In the genomic region with DNA sequence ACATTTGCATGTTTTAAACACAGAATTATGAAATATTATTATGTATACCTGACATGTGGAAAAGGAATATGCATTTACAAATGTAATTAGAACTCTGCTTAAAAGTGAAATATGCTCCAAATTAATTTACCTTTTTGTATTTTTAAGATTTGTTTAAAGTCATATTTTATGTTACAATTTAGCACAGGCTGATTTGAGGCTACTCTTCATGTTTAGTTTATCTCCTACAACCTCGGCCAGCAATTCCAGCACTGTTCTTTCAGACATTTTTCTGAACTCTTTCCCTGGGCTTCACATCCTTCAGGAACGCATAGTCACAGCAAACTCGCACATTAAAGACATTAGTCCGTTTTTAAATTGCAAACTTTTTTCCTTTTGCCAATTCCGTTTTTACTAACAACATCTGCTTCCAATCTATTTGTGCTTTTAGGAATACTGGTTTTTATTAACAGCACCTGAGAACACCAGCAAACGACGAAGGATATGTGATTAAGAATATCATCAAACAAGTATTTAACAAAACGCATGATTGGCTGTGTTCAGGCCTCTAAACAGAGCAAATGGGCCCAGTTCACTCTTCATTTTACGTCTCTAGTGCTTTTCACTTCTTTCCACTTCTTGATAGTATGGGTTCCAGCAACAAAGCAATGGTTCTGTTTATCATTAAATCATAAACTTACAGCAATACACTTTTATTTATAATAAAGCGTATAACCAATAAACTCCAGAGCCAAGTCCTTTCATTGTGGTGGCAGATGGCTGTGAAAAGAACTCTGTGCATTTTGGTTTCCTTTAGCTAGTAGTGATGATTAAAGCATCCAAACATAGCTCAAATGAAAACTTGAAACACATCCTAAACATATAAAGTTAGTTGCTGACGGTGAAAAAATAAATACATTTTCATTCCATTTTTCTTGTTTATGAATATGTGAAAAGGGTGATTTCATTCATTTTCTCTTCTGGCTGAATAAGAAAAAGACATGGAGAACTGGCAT, we compare ENCODE assay signal across 15 mouse cellular contexts.
DNase-seq lines count a peak whose midpoint lies in the region; ATAC-seq lines count a peak whose summit lies in the region.
"Had no signal": no experiment of that assay in that cellular context is flagged by ENCODE, and none has a peak within 500 bp of the region (broad histone marks: within the 10 kb centered on the region; RNA-seq: fewer than 3 reads in every experiment).

No protein-coding gene starts in this region.

- H3K4me2 ChIP-seq in hindbrain, embryonic 11.5 days (replicated peaks; ENCODE audit: low read depth, low read length): no peak overlapping the region
- H3K4me2 ChIP-seq in hindbrain, embryonic 12.5 days (replicated peaks): no peak overlapping the region
- no peak overlapping the region for H3K4me2 ChIP-seq in midbrain, embryonic 14.5 days (ENCODE audit: low read length)
- no peak overlapping the region for H3K4me2 ChIP-seq in midbrain, embryonic 16.5 days (ENCODE audit: low read length)
- no peak overlapping the region for H3K4me2 ChIP-seq in limb, embryonic 11.5 days (ENCODE audit: low read depth, severe bottlenecking)
- H3K4me2 ChIP-seq: hindbrain, embryonic 13.5 days; liver, embryonic 12.5 days; lung, embryonic 15.5 days had no signal

- peak; percentile 59 for DNase-seq in hindbrain, embryonic 11.5 days (ENCODE audit: low spot score)
- DNase-seq in midbrain, embryonic 14.5 days: peak; percentile 64
- no peak for DNase-seq in limb, embryonic 11.5 days (ENCODE audit: low spot score)
- no peak for DNase-seq in gastrocnemius, postnatal 25 days
- no peak for DNase-seq in natural killer cell, adult 2 months (ENCODE audit: low spot score in 2 of 2)
- DNase-seq: adrenal gland, postnatal 25 days; cerebellum, adult 2 months; gastrocnemius, adult 2 months had no signal

- 5% methylated on average over 11 of the region's 11 CpGs for WGBS in hindbrain, embryonic 11.5 days
- WGBS in hindbrain, embryonic 12.5 days: 7% methylated on average over 11 of the region's 11 CpGs
- WGBS in midbrain, embryonic 14.5 days: 6% methylated on average over 11 of the region's 11 CpGs
- WGBS in midbrain, embryonic 16.5 days: 5% methylated on average over 11 of the region's 11 CpGs
- 2% methylated on average over 11 of the region's 11 CpGs for WGBS in limb, embryonic 11.5 days

- H3K4me3 ChIP-seq in hindbrain, embryonic 11.5 days (ENCODE audit: low read depth, low read length): no peak overlapping the region
- no peak overlapping the region for H3K4me3 ChIP-seq in hindbrain, embryonic 12.5 days
- no peak overlapping the region for H3K4me3 ChIP-seq in midbrain, embryonic 14.5 days (replicated peaks; ENCODE audit: low read depth, low read length)
- no peak overlapping the region for H3K4me3 ChIP-seq in midbrain, embryonic 16.5 days (ENCODE audit: low read depth, low read length)
- H3K4me3 ChIP-seq in limb, embryonic 11.5 days (ENCODE audit: low read depth, low read length): no peak overlapping the region
- H3K4me3 ChIP-seq: gastrocnemius, adult 2 months; hindbrain, embryonic 13.5 days; liver, embryonic 12.5 days; lung, embryonic 15.5 days had no signal

- H3K36me3 ChIP-seq in hindbrain, embryonic 11.5 days (ENCODE audit: control insufficient read depth, insufficient read depth, low read length): no peaks in the 10 kb centered on the region
- no peaks in the 10 kb centered on the region for H3K36me3 ChIP-seq in hindbrain, embryonic 12.5 days
- no peaks in the 10 kb centered on the region for H3K36me3 ChIP-seq in midbrain, embryonic 14.5 days (ENCODE audit: control insufficient read depth, insufficient read depth, low read length)
- no peaks in the 10 kb centered on the region for H3K36me3 ChIP-seq in midbrain, embryonic 16.5 days (ENCODE audit: control insufficient read depth, insufficient read depth, low read length)
- H3K36me3 ChIP-seq in limb, embryonic 11.5 days (ENCODE audit: control insufficient read depth, insufficient read depth, low read length): no peaks in the 10 kb centered on the region
- H3K36me3 ChIP-seq: hindbrain, embryonic 13.5 days; liver, embryonic 12.5 days; lung, embryonic 15.5 days had no signal

- no peak overlapping the region for H3K27ac ChIP-seq in hindbrain, embryonic 11.5 days (ENCODE audit: low read depth, low read length)
- H3K27ac ChIP-seq in hindbrain, embryonic 12.5 days: no peak overlapping the region
- H3K27ac ChIP-seq in midbrain, embryonic 14.5 days (replicated peaks; ENCODE audit: low read depth, low read length): no peak overlapping the region
- H3K27ac ChIP-seq in midbrain, embryonic 16.5 days (ENCODE audit: low read length): no peak overlapping the region
- peak overlapping the region; percentile 80 for H3K27ac ChIP-seq in limb, embryonic 11.5 days (replicated peaks; ENCODE audit: low read depth, low read length)
- H3K27ac ChIP-seq: gastrocnemius, adult 2 months; hindbrain, embryonic 13.5 days; liver, embryonic 12.5 days; lung, embryonic 15.5 days had no signal

- H3K9me3 ChIP-seq in hindbrain, embryonic 11.5 days (ENCODE audit: control insufficient read depth, low read length): no peaks in the 10 kb centered on the region
- H3K9me3 ChIP-seq in hindbrain, embryonic 12.5 days (replicated peaks): no peaks in the 10 kb centered on the region
- H3K9me3 ChIP-seq in midbrain, embryonic 14.5 days (ENCODE audit: control insufficient read depth, low read length): no peaks in the 10 kb centered on the region
- no peaks in the 10 kb centered on the region for H3K9me3 ChIP-seq in midbrain, embryonic 16.5 days (replicated peaks; ENCODE audit: control insufficient read depth, low read length, poor library complexity, severe bottlenecking)
- no peaks in the 10 kb centered on the region for H3K9me3 ChIP-seq in limb, embryonic 11.5 days (ENCODE audit: control insufficient read depth, low read length)
- H3K9me3 ChIP-seq: hindbrain, embryonic 13.5 days; liver, embryonic 12.5 days; lung, embryonic 15.5 days had no signal

- no peak for ATAC-seq in hindbrain, embryonic 11.5 days (ENCODE audit: low FRiP score)
- no peak for ATAC-seq in hindbrain, embryonic 12.5 days (ENCODE audit: low FRiP score)
- ATAC-seq in midbrain, embryonic 14.5 days (ENCODE audit: low FRiP score, low TSS enrichment): no peak
- no peak for ATAC-seq in midbrain, embryonic 16.5 days
- ATAC-seq in limb, embryonic 11.5 days (ENCODE audit: insufficient number of reproducible peaks, low FRiP score, low TSS enrichment, low read depth): no peak
- ATAC-seq: forebrain, embryonic 16.5 days; intestine, postnatal 0 days; liver, embryonic 12.5 days had no signal

- H3K4me1 ChIP-seq in hindbrain, embryonic 11.5 days (replicated peaks; ENCODE audit: control insufficient read depth, insufficient read depth, low read length): no peaks in the 10 kb centered on the region
- H3K4me1 ChIP-seq in hindbrain, embryonic 12.5 days: no peaks in the 10 kb centered on the region
- no peaks in the 10 kb centered on the region for H3K4me1 ChIP-seq in midbrain, embryonic 14.5 days (ENCODE audit: control insufficient read depth, insufficient read depth, low read length)
- H3K4me1 ChIP-seq in midbrain, embryonic 16.5 days (ENCODE audit: control insufficient read depth, insufficient read depth, low read length): no peaks in the 10 kb centered on the region
- H3K4me1 ChIP-seq in limb, embryonic 11.5 days (ENCODE audit: control insufficient read depth, insufficient read depth, low read length): peaks cover 21% of the 10 kb centered on the region
- H3K4me1 ChIP-seq: hindbrain, embryonic 13.5 days had no signal

- H3K27me3 ChIP-seq in hindbrain, embryonic 11.5 days (ENCODE audit: control insufficient read depth, insufficient read depth, low read length): peaks cover 56% of the 10 kb centered on the region
- peaks cover 67% of the 10 kb centered on the region for H3K27me3 ChIP-seq in hindbrain, embryonic 12.5 days
- H3K27me3 ChIP-seq in midbrain, embryonic 14.5 days (ENCODE audit: control insufficient read depth, insufficient read depth, low read length): peaks cover 81% of the 10 kb centered on the region
- peaks cover 65% of the 10 kb centered on the region for H3K27me3 ChIP-seq in midbrain, embryonic 16.5 days (ENCODE audit: control insufficient read depth, insufficient read depth, low read depth, low read length)
- H3K27me3 ChIP-seq in limb, embryonic 11.5 days (ENCODE audit: control insufficient read depth, insufficient read depth, low read length): no peaks in the 10 kb centered on the region

- H3K9ac ChIP-seq in hindbrain, embryonic 11.5 days (ENCODE audit: low read depth, low read length): no peak overlapping the region
- H3K9ac ChIP-seq in hindbrain, embryonic 12.5 days: no peak overlapping the region
- H3K9ac ChIP-seq in midbrain, embryonic 14.5 days (replicated peaks; ENCODE audit: low read length): no peak overlapping the region
- no peak overlapping the region for H3K9ac ChIP-seq in midbrain, embryonic 16.5 days (ENCODE audit: low read depth, low read length)
- H3K9ac ChIP-seq in limb, embryonic 11.5 days (ENCODE audit: low read length): peak overlapping the region; percentile 32; the same call in 1 of the 2 replicates
- H3K9ac ChIP-seq: hindbrain, embryonic 13.5 days; liver, embryonic 12.5 days; lung, embryonic 15.5 days had no signal

Comparison
In these comparisons a context has a peak if more than half of its experiments do, and no peak if none do; other contexts are left out.
1. DNase-seq: peak in hindbrain, embryonic 11.5 days (single experiment) and midbrain, embryonic 14.5 days (single experiment); none in limb, embryonic 11.5 days (single experiment), gastrocnemius, postnatal 25 days (single experiment) and natural killer cell, adult 2 months (0 of 2).